9 mouse cellular contexts compared by ENCODE assay signal in genomic region chr6:24894146-24894873, GRCm38 (mm10). TPM values are rescaled to one million over a fixed set of nuclear protein-coding genes. Genes with fewer than 3 reads are reported as not detected.
A peak's percentile ranks its signal among the peaks of the same experiment; 100 is the strongest.
DNase-seq lines count a peak whose midpoint lies in the region; ATAC-seq and TF ChIP-seq lines count a peak whose summit lies in the region.
"Had no signal": no experiment of that assay in that cellular context is flagged by ENCODE, and none has a peak within 500 bp of the region (broad histone marks: within the 10 kb centered on the region; RNA-seq: fewer than 3 reads in every experiment).

No protein-coding gene starts in this region.

- H3K4me2 ChIP-seq in intestine, postnatal 0 days (replicated peaks; ENCODE audit: low read depth) = peak overlapping the region; percentile 52

- no peaks in the 10 kb centered on the region for H3K27me3 ChIP-seq in intestine, postnatal 0 days (replicated peaks; ENCODE audit: control insufficient read depth, insufficient read depth, low read length)

- intact Hi-C loops in left cerebral cortex, postnatal 4 days (cut with DNase I) = no loop called here

- no peak overlapping the region for H3K27ac ChIP-seq in intestine, postnatal 0 days (ENCODE audit: low read depth, low read length)

- no peak overlapping the region for H3K9ac ChIP-seq in intestine, postnatal 0 days (ENCODE audit: low read depth, low read length)

- peak overlapping the region; percentile 20; the same call in 1 of the 2 replicates for H3K4me3 ChIP-seq in intestine, postnatal 0 days (ENCODE audit: low read depth, low read length)

- peak; percentile 20 for DNase-seq in gastrocnemius, adult 18-20 months (ENCODE audit: low spot score)
- no peak for DNase-seq in gastrocnemius, postnatal 4 days (ENCODE audit: low spot score in 2 of 2)
- peak; percentile 43 for DNase-seq in brain, embryonic 14.5 days (ENCODE audit: low read depth)
- DNase-seq in left cerebral cortex, postnatal 4 days = peak; percentile 6
- no peak for DNase-seq in thymus, postnatal 36 days

- WGBS in intestine, postnatal 0 days = 64% methylated on average over 11 of the region's 11 CpGs

- H3K36me3 ChIP-seq in intestine, postnatal 0 days (ENCODE audit: control insufficient read depth, insufficient read depth) = no peaks in the 10 kb centered on the region

- TF ChIP-seq POLR2A in brain, embryonic 14.5 days (IDR thresholded peaks at IDR 0.05; ENCODE audit: borderline replicate concordance, extremely low read depth, insufficient read depth, insufficient read length, poor library complexity, severe bottlenecking) = no peak

- H3K9me3 ChIP-seq in intestine, postnatal 0 days (ENCODE audit: control insufficient read depth) = no peaks in the 10 kb centered on the region

- peak; percentile 82 for ATAC-seq in granulocyte monocyte progenitor cell, adult 5-6 weeks (replicated peaks; ENCODE audit: poor library complexity, severe bottlenecking)
- peak; percentile 81 for ATAC-seq in intestine, postnatal 0 days
- peak; percentile 94 for ATAC-seq in megakaryocyte-erythroid progenitor cell, adult 5-6 weeks (replicated peaks; ENCODE audit: low FRiP score, low TSS enrichment, poor library complexity, severe bottlenecking)

- peak; percentile 43; the same call in 1 of the 2 replicates for TF ChIP-seq CTCF in brain, embryonic 14.5 days (IDR thresholded peaks at IDR 0.05; ENCODE audit: borderline replicate concordance, extremely low read depth, insufficient read depth, insufficient read length)
- TF ChIP-seq CTCF in intestine, postnatal 0 days (IDR thresholded peaks at IDR 0.05; ENCODE audit: low read depth) = peak; percentile 78

- H3K4me1 ChIP-seq in intestine, postnatal 0 days (replicated peaks; ENCODE audit: control insufficient read depth, insufficient read depth, low read length) = no peaks in the 10 kb centered on the region

RNA-seq across cellular contexts. Expression of gene Hyal5, which starts 36.5 kb away (rescaled TPM):
- total RNA-seq in gastrocnemius, adult 18-20 months (2021) = not detected
- not detected for total RNA-seq in gastrocnemius, postnatal 4 days (2021)
- polyA plus RNA-seq in brain, embryonic 14.5 days (2012; rRNA removed) = not detected in 2 replicates
- not detected in 2 replicates for total RNA-seq in granulocyte monocyte progenitor cell, adult 5-6 weeks (2014; fragmentation: Nextera tagmentation)
- not detected in 2 replicates for total RNA-seq in granulocyte monocyte progenitor cell, adult 5-6 weeks (2017)
- 84.4 and 111 TPM in 2 replicates for polyA plus RNA-seq in intestine, postnatal 0 days (2015; fragmentation: Nextera tagmentation; extraction: Ambion mirVana)
- not detected for total RNA-seq in left cerebral cortex, postnatal 4 days (2021)
- not detected in 2 replicates for total RNA-seq in megakaryocyte-erythroid progenitor cell, adult 5-6 weeks (2014; fragmentation: Nextera tagmentation)
- not detected in 2 replicates for total RNA-seq in megakaryocyte-erythroid progenitor cell, adult 5-6 weeks (2017)
- total RNA-seq: neutrophil, adult 5-6 weeks had no signal

Comparison
In these comparisons a context has a peak if more than half of its experiments do, and no peak if none do; other contexts are left out.
1. DNase-seq: peak in gastrocnemius, adult 18-20 months (single experiment), brain, embryonic 14.5 days (single experiment) and left cerebral cortex, postnatal 4 days (single experiment); none in gastrocnemius, postnatal 4 days (0 of 2) and thymus, postnatal 36 days (0 of 2).
2. Peak in every context shown above with its lines, with median percentiles within 50 percentile points of each other: ATAC-seq.